Mouse (Mus musculus): ENCODE results near the gene Mon2. TPM values are rescaled to one million over a fixed set of nuclear protein-coding genes. Genes with fewer than 3 reads are reported as not detected.

Gene Mon2
- 92.7 and 93.5 TPM in 2 replicates for total RNA-seq (2021)
- long read RNA-seq, full-length matches to known transcripts = 6 of 21 reads
- long read RNA-seq, partial matches to known transcripts = 11 of 21 reads
- long read RNA-seq, other reads (novel, unspliced or antisense) = 4 of 21 reads

- DNase-seq = peak; percentile 98
Measured at GRCm38 (mm10) chr10:123076245-123077023, at the start of gene Mon2. Gene Mon2 (minus strand): TSS chr10:123076505.

- DNase-seq = no peak
Measured at GRCm38 (mm10) chr10:123120666-123121392, 44.5 kb upstream of the Mon2 start.

GRCm38 (mm10) chr10:123116861-123117260, 40.6 kb upstream of the Mon2 start:
- DNase-seq = no peak

- DNase-seq = no peak
Measured at GRCm38 (mm10) chr10:123113466-123113865, 37.2 kb upstream of the Mon2 start.

GRCm38 (mm10) chr10:123112787-123113168, 36.5 kb upstream of the Mon2 start:
- DNase-seq = no peak

GRCm38 (mm10) chr10:123112056-123112786, 35.9 kb upstream of the Mon2 start:
- DNase-seq = no peak

- no peak for DNase-seq
Measured at GRCm38 (mm10) chr10:123110548-123110947, 34.2 kb upstream of the Mon2 start.

GRCm38 (mm10) chr10:123108527-123108926, 32.2 kb upstream of the Mon2 start:
- DNase-seq = no peak

GRCm38 (mm10) chr10:123108121-123108520, 31.8 kb upstream of the Mon2 start:
- no peak for DNase-seq

GRCm38 (mm10) chr10:123101303-123101702, 25.0 kb upstream of the Mon2 start:
- no peak for DNase-seq

- no peak for DNase-seq
Measured at GRCm38 (mm10) chr10:123100584-123100983, 24.3 kb upstream of the Mon2 start.

- no peak for DNase-seq
Measured at GRCm38 (mm10) chr10:123094504-123094903, 18.2 kb upstream of the Mon2 start.

- no peak for DNase-seq
Measured at GRCm38 (mm10) chr10:123092577-123092976, 16.3 kb upstream of the Mon2 start.

GRCm38 (mm10) chr10:123091737-123092136, 15.4 kb upstream of the Mon2 start:
- peak; percentile 14 for DNase-seq

GRCm38 (mm10) chr10:123089425-123089930, 13.2 kb upstream of the Mon2 start:
- no peak for DNase-seq

- DNase-seq = no peak
Measured at GRCm38 (mm10) chr10:123086847-123087246, 10.5 kb upstream of the Mon2 start.

GRCm38 (mm10) chr10:123084900-123085641, 8.8 kb upstream of the Mon2 start:
- no peak for DNase-seq

GRCm38 (mm10) chr10:123084307-123084706, 8.0 kb upstream of the Mon2 start:
- DNase-seq = no peak

GRCm38 (mm10) chr10:123075751-123076242, 508 bp downstream of the Mon2 start:
- no peak for DNase-seq

GRCm38 (mm10) chr10:123071997-123072396, 4.3 kb downstream of the Mon2 start:
- DNase-seq = no peak

GRCm38 (mm10) chr10:123063021-123063420, 13.3 kb downstream of the Mon2 start:
- DNase-seq = no peak
